Comparison of ENCODE assay signal across 8 mouse cellular contexts in the genomic region with DNA sequence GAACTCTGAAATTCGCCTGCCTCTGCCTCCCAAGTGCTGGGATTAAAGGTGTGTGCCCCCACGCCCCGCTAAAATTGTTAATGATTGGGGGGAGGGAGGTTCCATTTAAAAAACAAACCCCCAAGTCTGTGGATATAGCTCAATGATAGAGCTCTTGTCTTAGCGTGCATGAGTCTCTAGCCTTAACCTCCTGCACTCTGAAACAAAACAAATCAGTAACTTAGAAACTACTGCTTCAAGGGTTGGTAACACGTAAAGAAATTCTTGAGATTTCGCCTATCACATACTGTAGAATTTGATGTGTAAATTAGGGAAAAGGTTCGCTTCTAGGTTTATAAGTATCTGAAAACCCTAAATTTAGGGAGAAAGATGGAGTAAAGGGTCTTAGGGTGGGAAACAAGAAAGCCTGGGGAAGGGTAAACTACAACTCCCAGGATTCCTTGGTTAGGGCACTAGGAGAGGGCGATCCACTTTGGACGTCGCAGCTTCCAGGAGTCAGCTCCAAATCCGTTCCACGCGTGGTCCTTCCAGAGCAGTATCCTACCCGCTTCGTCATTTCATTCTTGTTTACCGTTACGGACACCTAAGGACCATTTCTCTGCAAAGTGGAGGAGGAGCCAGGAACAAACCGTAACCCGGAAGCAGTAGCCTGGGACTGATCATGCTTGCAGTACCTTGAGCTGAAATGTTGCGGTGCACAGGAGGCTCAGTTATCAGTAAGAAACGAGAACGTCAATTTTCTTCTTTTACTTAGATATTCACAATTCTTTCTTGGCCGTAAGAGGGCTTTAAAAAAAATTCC. TPM values are rescaled to one million over a fixed set of nuclear protein-coding genes. Genes with fewer than 3 reads are reported as not detected.
A peak's percentile ranks its signal among the peaks of the same experiment; 100 is the strongest.
DNase-seq lines count a peak whose midpoint lies in the region; ATAC-seq and TF ChIP-seq lines count a peak whose summit lies in the region.

A gene (plus strand): TSS at position 452 of the 802 bp plus-strand sequence.

- DNase-seq in c-Kit-positive CD71-positive TER-119-positive erythroid progenitor cells, embryonic 14.5 days (ENCODE audit: low spot score) = peak; percentile 71
- DNase-seq in heart, postnatal 25 days (ENCODE audit: low spot score) = peak; percentile 38
- DNase-seq in layer of hippocampus, adult 11-12 months (ENCODE audit: low spot score) = peak; percentile 70
- peak; percentile 74 for DNase-seq in liver, postnatal 0 days
- peak; percentile 94 for DNase-seq in telencephalon, adult 2 months (ENCODE audit: low read depth, low spot score)

- peak; percentile 94 for ATAC-seq in forebrain, embryonic 13.5 days
- peak; percentile 88 for ATAC-seq in liver, postnatal 0 days
- peak; percentile 96 for ATAC-seq in neural tube, embryonic 13.5 days (ENCODE audit: low read depth)

- peaks cover 14% of the 10 kb centered on the region for H3K36me3 ChIP-seq in E14TG2a.4 (ENCODE audit: insufficient read depth, low read length)
- peaks cover 14% of the 10 kb centered on the region; the same call in 1 of the 2 replicates for H3K36me3 ChIP-seq in forebrain, embryonic 13.5 days (ENCODE audit: poor library complexity, severe bottlenecking)
- H3K36me3 ChIP-seq in liver, postnatal 0 days (replicated peaks; ENCODE audit: insufficient read depth, low read length) = peaks cover 10% of the 10 kb centered on the region
- H3K36me3 ChIP-seq in neural tube, embryonic 13.5 days = peaks cover 14% of the 10 kb centered on the region

- peak within 1 kb of the TSS; percentile 88 for H3K27ac ChIP-seq in forebrain, embryonic 13.5 days
- peak within 1 kb of the TSS; percentile 87 for H3K27ac ChIP-seq in liver, postnatal 0 days (ENCODE audit: low read depth)
- peak within 1 kb of the TSS; percentile 95 for H3K27ac ChIP-seq in neural tube, embryonic 13.5 days (replicated peaks)

- intact Hi-C loops in heart, postnatal 25 days (cut with DNase I) = loop anchor here (2.0 to 10.0 kb wide), 2 partner anchors 69 to 167 kb away; no protein-coding TSS in a partner anchor

- H3K4me2 ChIP-seq in forebrain, embryonic 13.5 days = peak within 1 kb of the TSS; percentile 65
- peak within 1 kb of the TSS; percentile 81 for H3K4me2 ChIP-seq in liver, postnatal 0 days (ENCODE audit: low read depth, low read length)
- peak within 1 kb of the TSS; percentile 64 for H3K4me2 ChIP-seq in neural tube, embryonic 13.5 days

- 0 out of 2 replicates have a peak, but pooled peaks have one; percentile 31 for TF ChIP-seq EP300 in liver, postnatal 0 days (IDR thresholded peaks at IDR 0.05; ENCODE audit: low read depth)

- no peaks in the 10 kb centered on the region for H3K27me3 ChIP-seq in E14TG2a.4 (ENCODE audit: insufficient read depth, low read length)
- H3K27me3 ChIP-seq in forebrain, embryonic 13.5 days = no peaks in the 10 kb centered on the region
- no peaks in the 10 kb centered on the region for H3K27me3 ChIP-seq in liver, postnatal 0 days (ENCODE audit: insufficient read depth, low read length)
- no peaks in the 10 kb centered on the region for H3K27me3 ChIP-seq in neural tube, embryonic 13.5 days

- no peaks in the 10 kb centered on the region for H3K9me3 ChIP-seq in E14TG2a.4 (ENCODE audit: low read length)
- H3K9me3 ChIP-seq in forebrain, embryonic 13.5 days (replicated peaks) = no peaks in the 10 kb centered on the region
- H3K9me3 ChIP-seq in liver, postnatal 0 days (ENCODE audit: low read length) = no peaks in the 10 kb centered on the region
- H3K9me3 ChIP-seq in neural tube, embryonic 13.5 days = no peaks in the 10 kb centered on the region

- peak within 1 kb of the TSS; percentile 71 for H3K9ac ChIP-seq in forebrain, embryonic 13.5 days
- H3K9ac ChIP-seq in liver, postnatal 0 days (replicated peaks) = peak within 1 kb of the TSS; percentile 74
- H3K9ac ChIP-seq in neural tube, embryonic 13.5 days = peak within 1 kb of the TSS; percentile 74

- peaks cover 13% of the 10 kb centered on the region for H3K4me1 ChIP-seq in E14TG2a.4 (replicated peaks; ENCODE audit: low read depth, low read length)
- peaks cover 6% of the 10 kb centered on the region for H3K4me1 ChIP-seq in forebrain, embryonic 13.5 days
- peaks cover 7% of the 10 kb centered on the region for H3K4me1 ChIP-seq in liver, postnatal 0 days (ENCODE audit: insufficient read depth)
- H3K4me1 ChIP-seq in neural tube, embryonic 13.5 days (replicated peaks) = peaks cover 10% of the 10 kb centered on the region

- no peak for TF ChIP-seq CTCF in E14TG2a.4 (conservative IDR thresholded peaks at IDR 0.05; ENCODE audit: low read length)
- TF ChIP-seq CTCF in liver, postnatal 0 days (IDR thresholded peaks at IDR 0.05; ENCODE audit: low read depth) = no peak

- 21% methylated on average over 23 of the region's 23 CpGs for WGBS in forebrain, embryonic 13.5 days
- 19% methylated on average over 23 of the region's 23 CpGs for WGBS in liver, postnatal 0 days (ENCODE audit: insufficient replicate concordance)
- 19% methylated on average over 23 of the region's 23 CpGs for WGBS in neural tube, embryonic 13.5 days

- H3K4me3 ChIP-seq in E14TG2a.4 (replicated peaks; ENCODE audit: low read length) = peak within 1 kb of the TSS; percentile 81
- peak within 1 kb of the TSS; percentile 64 for H3K4me3 ChIP-seq in forebrain, embryonic 13.5 days
- peak within 1 kb of the TSS; percentile 74 for H3K4me3 ChIP-seq in liver, postnatal 0 days (ENCODE audit: low read depth, low read length)
- peak within 1 kb of the TSS; percentile 62 for H3K4me3 ChIP-seq in neural tube, embryonic 13.5 days

RNA-seq across cellular contexts. Expression of the gene that starts here (rescaled TPM):
- polyA plus RNA-seq in forebrain, embryonic 13.5 days (2015; fragmentation: Nextera tagmentation; extraction: Ambion mirVana) = 9.8 and 11.3 TPM in 2 replicates
- total RNA-seq in heart, postnatal 25 days (2021) = 1 to 10 TPM; 6.4 to 7.3 TPM
- 5.4 and 5.6 TPM in 2 replicates for polyA plus RNA-seq in liver, postnatal 0 days (2015; fragmentation: Nextera tagmentation; extraction: Ambion mirVana)
- 11.5 and 14.1 TPM in 2 replicates for polyA plus RNA-seq in neural tube, embryonic 13.5 days (2015; fragmentation: Nextera tagmentation; extraction: Ambion mirVana)

Comparison
In these comparisons a context has a peak if more than half of its experiments do, and no peak if none do; other contexts are left out.
1. Peak in every context shown above with its lines: DNase-seq, ATAC-seq, H3K4me3 ChIP-seq and H3K27ac ChIP-seq.
2. DNase-seq: peak in every context shown above with its lines; median percentile 94 in telencephalon, adult 2 months; 74 in liver, postnatal 0 days; 71 in c-Kit-positive CD71-positive TER-119-positive erythroid progenitor cells, embryonic 14.5 days; 70 in layer of hippocampus, adult 11-12 months; 38 in heart, postnatal 25 days.